Mouse (Mus musculus): Measurements from ENCODE around the gene Ube2u. TPM values are rescaled to one million over a fixed set of nuclear protein-coding genes. Genes with fewer than 3 reads are reported as not detected.

The Ube2u gene
- polyA plus RNA-seq, 1 experiment from 2014 or later: 1.8 TPM

- no peaks in the 10 kb centered on the region for H3K4me1 ChIP-seq
- no peak overlapping the region for H3K9ac ChIP-seq
- H3K4me3 ChIP-seq (replicated peaks): no peak overlapping the region
- no peaks in the 10 kb centered on the region for H3K27me3 ChIP-seq
- no peak overlapping the region for H3K27ac ChIP-seq
- no peak for ATAC-seq (replicated peaks; ENCODE audit: low FRiP score)
- no peak overlapping the region for H3K4me2 ChIP-seq
- WGBS: 83% methylated on average over 2 of the region's 2 CpGs
- no peaks in the 10 kb centered on the region for H3K9me3 ChIP-seq (replicated peaks)
- no peaks in the 10 kb centered on the region for H3K36me3 ChIP-seq
These were observed 24.7 kb downstream of the Ube2u start for GRCm38 (mm10) chr4:100503337-100503736.

- H3K27ac ChIP-seq: no peak overlapping the region
These were observed 39.0 kb downstream of the Ube2u start for GRCm38 (mm10) chr4:100517646-100518045.

GRCm38 (mm10) chr4:100522534-100522933, 43.9 kb downstream of the Ube2u start:
- Histone ChIP-seq H3K36me3 (no peaks in the 10 kb centered on the region), H3K9me3 (replicated peaks) (no peaks in the 10 kb centered on the region), H3K4me3 (replicated peaks) (no peak overlapping the region), H3K27me3 (peaks cover 5% of the 10 kb centered on the region), H3K4me1 (peaks cover 11% of the 10 kb centered on the region), H3K9ac (no peak overlapping the region), H3K27ac (no peak overlapping the region), H3K4me2 (no peak overlapping the region)
- 28% methylated on average over 6 of the region's 6 CpGs for WGBS
- no peak for ATAC-seq (replicated peaks; ENCODE audit: low FRiP score)

More at GRCm38 (mm10) chr4:100517646-100518045, 39.0 kb downstream of the Ube2u start:
- no peaks in the 10 kb centered on the region for H3K27me3 ChIP-seq
- no peak overlapping the region for H3K9ac ChIP-seq
- no peaks in the 10 kb centered on the region for H3K4me1 ChIP-seq
- WGBS: 80% methylated on average over 2 of the region's 2 CpGs
- no peak overlapping the region for H3K4me3 ChIP-seq (replicated peaks)
- ATAC-seq (replicated peaks; ENCODE audit: low FRiP score): no peak
- H3K4me2 ChIP-seq: no peak overlapping the region
- H3K9me3 ChIP-seq (replicated peaks): no peaks in the 10 kb centered on the region
- no peaks in the 10 kb centered on the region for H3K36me3 ChIP-seq

- no peak for ATAC-seq (replicated peaks; ENCODE audit: low FRiP score)
- no peak overlapping the region for H3K9ac ChIP-seq
- no peaks in the 10 kb centered on the region for H3K36me3 ChIP-seq
- H3K4me2 ChIP-seq: no peak overlapping the region
- 49% methylated on average over 4 of the region's 4 CpGs for WGBS
- no peak overlapping the region for H3K4me3 ChIP-seq (replicated peaks)
- H3K9me3 ChIP-seq (replicated peaks): no peaks in the 10 kb centered on the region
- H3K27me3 ChIP-seq: peaks cover 16% of the 10 kb centered on the region
- peaks cover 16% of the 10 kb centered on the region for H3K4me1 ChIP-seq
- no peak overlapping the region for H3K27ac ChIP-seq
These were observed 46.1 kb downstream of the Ube2u start for GRCm38 (mm10) chr4:100524741-100525140.

GRCm38 (mm10) chr4:100526296-100526695, 47.6 kb downstream of the Ube2u start:
- Histone ChIP-seq H3K4me2 (no peak overlapping the region), H3K4me3 (replicated peaks) (no peak overlapping the region), H3K27me3 (peaks cover 16% of the 10 kb centered on the region), H3K4me1 (peaks cover 16% of the 10 kb centered on the region), H3K27ac (no peak overlapping the region), H3K36me3 (no peaks in the 10 kb centered on the region), H3K9me3 (replicated peaks) (no peaks in the 10 kb centered on the region), H3K9ac (no peak overlapping the region)
- no peak for ATAC-seq (replicated peaks; ENCODE audit: low FRiP score)
- 42% methylated on average over 6 of the region's 6 CpGs for WGBS

- H3K4me2 ChIP-seq: peak overlapping the region; percentile 62
- H3K9me3 ChIP-seq (replicated peaks): no peaks in the 10 kb centered on the region
- no peak for ATAC-seq (replicated peaks; ENCODE audit: low FRiP score)
- no peaks in the 10 kb centered on the region for H3K36me3 ChIP-seq
- 27% methylated on average over 3 of the region's 3 CpGs for WGBS
- H3K4me1 ChIP-seq: peaks cover 16% of the 10 kb centered on the region
- peak overlapping the region; percentile 34; the same call in 1 of the 2 replicates for H3K4me3 ChIP-seq (replicated peaks)
- H3K27ac ChIP-seq: no peak overlapping the region
- H3K27me3 ChIP-seq: peaks cover 16% of the 10 kb centered on the region
- H3K9ac ChIP-seq: no peak overlapping the region
These were observed 48.4 kb downstream of the Ube2u start for GRCm38 (mm10) chr4:100527086-100527485.

GRCm38 (mm10) chr4:100527554-100528001, 48.9 kb downstream of the Ube2u start:
- Histone ChIP-seq H3K4me1 (peaks cover 16% of the 10 kb centered on the region), H3K9me3 (replicated peaks) (no peaks in the 10 kb centered on the region), H3K27ac (no peak overlapping the region), H3K4me2 (peak overlapping the region; percentile 62), H3K9ac (0 out of 2 replicates have a peak overlapping the region, but pooled peaks have one; percentile 17), H3K4me3 (replicated peaks) (peak overlapping the region; percentile 34), H3K27me3 (peaks cover 16% of the 10 kb centered on the region), H3K36me3 (no peaks in the 10 kb centered on the region)
- WGBS: 7% methylated on average over 15 of the region's 15 CpGs
- ATAC-seq (replicated peaks; ENCODE audit: low FRiP score): peak; percentile 74; the same call in 1 of the 2 replicates

GRCm38 (mm10) chr4:100533607-100534006, 55.0 kb downstream of the Ube2u start:
- Histone ChIP-seq H3K27ac (no peak overlapping the region), H3K4me3 (replicated peaks) (no peak overlapping the region), H3K9ac (no peak overlapping the region), H3K9me3 (replicated peaks) (no peaks in the 10 kb centered on the region), H3K4me2 (no peak overlapping the region), H3K27me3 (0 out of 2 replicates have a peak, but pooled peaks cover under 1% of the 10 kb centered on the region), H3K36me3 (no peaks in the 10 kb centered on the region), H3K4me1 (no peaks in the 10 kb centered on the region)
- WGBS: 82% methylated on average over 6 of the region's 6 CpGs
- no peak for ATAC-seq (replicated peaks; ENCODE audit: low FRiP score)

- 86% methylated on average over 3 of the region's 3 CpGs for WGBS
- Histone ChIP-seq H3K4me1 (no peaks in the 10 kb centered on the region), H3K27ac (no peak overlapping the region), H3K9ac (no peak overlapping the region), H3K27me3 (no peaks in the 10 kb centered on the region), H3K36me3 (no peaks in the 10 kb centered on the region), H3K4me2 (no peak overlapping the region), H3K4me3 (replicated peaks) (no peak overlapping the region), H3K9me3 (replicated peaks) (no peaks in the 10 kb centered on the region)
- ATAC-seq (replicated peaks; ENCODE audit: low FRiP score): no peak
These were observed 56.3 kb downstream of the Ube2u start for GRCm38 (mm10) chr4:100534946-100535345.

GRCm38 (mm10) chr4:100537898-100538297, 59.2 kb downstream of the Ube2u start:
- Histone ChIP-seq H3K4me2 (no peak overlapping the region), H3K9ac (no peak overlapping the region), H3K27me3 (no peaks in the 10 kb centered on the region), H3K9me3 (replicated peaks) (no peaks in the 10 kb centered on the region), H3K36me3 (no peaks in the 10 kb centered on the region), H3K4me1 (no peaks in the 10 kb centered on the region), H3K4me3 (replicated peaks) (no peak overlapping the region), H3K27ac (no peak overlapping the region)
- WGBS: 4% methylated on average over 3 of the region's 3 CpGs
- ATAC-seq (replicated peaks; ENCODE audit: low FRiP score): no peak

GRCm38 (mm10) chr4:100539483-100539882, 60.8 kb downstream of the Ube2u start:
- WGBS: 68% methylated on average over 3 of the region's 3 CpGs

GRCm38 (mm10) chr4:100547905-100548304, 69.3 kb downstream of the Ube2u start:
- Histone ChIP-seq H3K4me3 (replicated peaks) (no peak overlapping the region), H3K9me3 (replicated peaks) (no peaks in the 10 kb centered on the region), H3K36me3 (no peaks in the 10 kb centered on the region), H3K9ac (no peak overlapping the region), H3K27me3 (no peaks in the 10 kb centered on the region), H3K27ac (no peak overlapping the region), H3K4me2 (no peak overlapping the region), H3K4me1 (no peaks in the 10 kb centered on the region)
- WGBS: 51% methylated on average over 4 of the region's 4 CpGs
- ATAC-seq (replicated peaks; ENCODE audit: low FRiP score): no peak

More at GRCm38 (mm10) chr4:100539483-100539882, 60.8 kb downstream of the Ube2u start:
- Histone ChIP-seq H3K36me3 (no peaks in the 10 kb centered on the region), H3K27me3 (no peaks in the 10 kb centered on the region), H3K9me3 (replicated peaks) (no peaks in the 10 kb centered on the region), H3K4me2 (no peak overlapping the region), H3K9ac (no peak overlapping the region), H3K4me1 (no peaks in the 10 kb centered on the region), H3K27ac (no peak overlapping the region), H3K4me3 (replicated peaks) (no peak overlapping the region)
- no peak for ATAC-seq (replicated peaks; ENCODE audit: low FRiP score)

GRCm38 (mm10) chr4:100553296-100553695, 74.6 kb downstream of the Ube2u start:
- Histone ChIP-seq H3K4me3 (replicated peaks) (no peak overlapping the region), H3K4me1 (no peaks in the 10 kb centered on the region), H3K27ac (no peak overlapping the region), H3K36me3 (no peaks in the 10 kb centered on the region), H3K9me3 (replicated peaks) (no peaks in the 10 kb centered on the region), H3K9ac (no peak overlapping the region), H3K27me3 (no peaks in the 10 kb centered on the region), H3K4me2 (no peak overlapping the region)
- 82% methylated on average over 2 of the region's 2 CpGs for WGBS
- no peak for ATAC-seq (replicated peaks; ENCODE audit: low FRiP score)
